Mouse (Mus musculus): ENCODE results near the gene Ezr.
"Not testable (repeated sequence)": the region's sequence is repeated elsewhere in the genome, so short reads cannot be mapped to it uniquely, and the experiment has no call there.

The Ezr gene

GRCm38 (mm10) chr17:6707422-6707821, 75.2 kb downstream of the Ezr start:
- not testable (repeated sequence) for DNase-seq (ENCODE audit: low read depth, low spot score)

- not testable (repeated sequence) for DNase-seq (ENCODE audit: low read depth, low spot score)
Observed at GRCm38 (mm10) chr17:6706448-6706847, 76.1 kb downstream of the Ezr start.

GRCm38 (mm10) chr17:6703381-6704270, 79.0 kb downstream of the Ezr start:
- DNase-seq (ENCODE audit: low read depth, low spot score), result not testable (repeated sequence)

- not testable (repeated sequence) for DNase-seq (ENCODE audit: low read depth, low spot score)
Observed at GRCm38 (mm10) chr17:6702625-6703221, 79.9 kb downstream of the Ezr start.

GRCm38 (mm10) chr17:6700077-6700476, 82.5 kb downstream of the Ezr start:
- not testable (repeated sequence) for DNase-seq (ENCODE audit: low read depth, low spot score)

GRCm38 (mm10) chr17:6699502-6699901, 83.1 kb downstream of the Ezr start:
- not testable (repeated sequence) for DNase-seq (ENCODE audit: low read depth, low spot score)

GRCm38 (mm10) chr17:6697224-6697775, 85.3 kb downstream of the Ezr start:
- peak; percentile 26 for DNase-seq (ENCODE audit: low read depth, low spot score)

- DNase-seq (ENCODE audit: low read depth, low spot score), result not testable (repeated sequence)
Observed at GRCm38 (mm10) chr17:6696521-6696920, 86.1 kb downstream of the Ezr start.

- DNase-seq (ENCODE audit: low read depth, low spot score), result not testable (repeated sequence)
Observed at GRCm38 (mm10) chr17:6695712-6696111, 86.9 kb downstream of the Ezr start.

GRCm38 (mm10) chr17:6691596-6691995, 91.0 kb downstream of the Ezr start:
- peak; percentile 69 for DNase-seq (ENCODE audit: low read depth, low spot score)

- not testable (repeated sequence) for DNase-seq (ENCODE audit: low read depth, low spot score)
Observed at GRCm38 (mm10) chr17:6689344-6689743, 93.2 kb downstream of the Ezr start.

Data from forelimb bud, embryonic 11.5 days (tissue).